Mouse (Mus musculus) frontal cortex, postnatal 36 days (tissue): ENCODE results near the gene Tanc2.

ENCODE experiments used
- DNase-seq, 2 experiments: peaks; one replicate each; pipeline ENCODE4 v3.0.0; 2022; ENCODE audit warnings: low spot score in 2 of 2

Gene Tanc2

DNA sequence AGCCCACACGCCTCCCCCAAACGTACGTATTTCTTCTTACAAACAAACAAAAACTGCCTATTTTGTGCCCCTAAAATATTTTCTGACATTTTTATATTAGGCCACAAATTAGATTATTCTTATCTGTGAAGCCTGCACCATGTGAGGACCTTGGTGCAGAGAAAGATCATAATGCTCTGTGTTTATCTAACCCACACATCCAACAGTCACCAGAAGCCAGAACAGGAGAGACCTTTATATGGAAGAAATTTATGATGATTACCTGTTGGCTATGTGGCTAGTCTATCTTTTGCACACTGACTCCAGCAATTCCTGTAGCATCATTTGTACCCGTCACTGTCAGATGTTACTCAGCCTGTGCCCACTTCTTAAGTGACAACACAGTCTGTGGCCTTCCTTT lies 245.4 kb downstream of the Tanc2 start:
- DNase-seq = no peak

DNA sequence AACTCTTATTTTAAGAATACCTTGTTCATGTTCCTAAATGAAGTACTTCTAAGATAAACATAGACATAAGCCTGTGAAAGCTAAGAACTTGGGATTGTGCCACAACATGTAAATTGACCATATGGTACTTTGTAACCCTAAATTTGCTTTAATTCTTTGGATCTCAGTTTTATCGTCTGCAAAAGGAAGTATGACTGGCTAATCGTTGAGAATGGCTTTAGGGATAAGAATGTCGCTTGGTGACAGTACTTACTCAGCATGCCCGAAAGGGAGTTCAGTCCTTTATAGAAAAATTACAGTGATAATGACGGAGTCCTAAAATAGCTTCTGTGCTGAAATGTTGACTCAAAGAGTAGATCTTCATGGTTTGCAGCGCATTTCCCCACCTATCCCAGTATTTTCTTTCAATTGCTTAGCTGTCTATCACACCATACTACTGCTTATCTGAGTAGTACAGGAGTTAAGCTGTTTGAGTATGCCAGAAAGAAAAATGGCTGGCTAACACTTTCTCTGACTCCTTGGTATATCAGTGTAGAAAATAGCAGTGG lies 246.6 kb downstream of the Tanc2 start:
- no peak for DNase-seq

DNA sequence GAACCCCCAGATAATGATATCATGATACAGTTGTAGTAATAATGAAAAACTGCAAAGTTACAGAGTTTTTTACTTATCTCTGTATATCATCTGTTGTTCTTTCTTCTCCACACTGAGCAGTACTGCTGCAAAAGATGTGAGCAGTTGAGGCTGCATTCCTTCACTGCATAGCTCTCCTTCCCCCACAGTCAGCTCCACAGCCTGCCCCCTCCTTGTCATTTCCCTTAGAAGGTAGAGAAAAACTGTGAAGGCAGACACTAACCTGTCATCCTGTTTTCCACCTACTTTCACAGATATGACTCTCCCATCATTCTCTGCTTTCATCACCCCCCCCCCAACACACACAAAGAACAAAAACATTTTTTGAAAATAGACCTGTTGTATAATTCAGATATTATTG lies 248.2 kb downstream of the Tanc2 start:
- DNase-seq = peak in 1 of 2 experiments; percentile 54

DNA sequence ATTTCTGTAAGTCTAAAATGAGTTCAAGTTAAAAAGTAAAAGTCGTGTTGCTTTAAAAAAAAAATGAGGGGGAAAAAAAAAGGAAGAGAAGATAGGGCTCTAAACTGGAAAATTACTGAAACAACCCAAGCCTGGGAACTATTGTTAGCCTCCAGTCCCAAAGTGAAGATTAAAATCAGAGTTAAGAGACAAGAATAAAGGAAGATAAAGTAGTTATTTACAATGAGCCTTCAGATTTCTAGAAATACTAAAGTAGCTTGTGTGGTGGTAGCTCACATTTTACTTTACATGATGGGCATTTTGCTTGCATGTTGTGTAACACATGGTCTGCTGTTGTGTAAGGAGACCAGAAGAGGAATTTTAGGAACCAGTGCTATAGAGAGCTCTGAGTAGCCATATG lies 256.1 kb downstream of the Tanc2 start:
- DNase-seq = no peak

DNA sequence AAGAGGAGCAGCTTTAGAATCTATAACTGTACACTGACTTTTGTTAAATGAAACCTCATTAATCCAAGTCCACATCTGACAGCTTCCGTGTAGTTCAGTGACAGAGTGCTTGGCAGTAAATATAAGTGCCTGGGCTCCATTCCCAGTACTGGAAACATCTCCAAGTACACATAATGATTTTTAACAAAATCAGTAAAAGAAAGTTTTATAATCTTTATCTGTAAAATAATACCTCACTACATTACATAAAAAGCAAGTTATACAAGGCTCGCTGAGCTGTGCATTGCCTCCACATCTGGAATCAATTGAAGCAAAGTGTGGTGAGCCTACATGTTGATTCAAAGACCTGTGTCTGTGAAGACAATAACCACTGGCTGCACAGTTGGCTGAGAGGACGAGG lies 265.7 kb downstream of the Tanc2 start:
- peak in 1 of 2 experiments; percentile 51 for DNase-seq

DNA sequence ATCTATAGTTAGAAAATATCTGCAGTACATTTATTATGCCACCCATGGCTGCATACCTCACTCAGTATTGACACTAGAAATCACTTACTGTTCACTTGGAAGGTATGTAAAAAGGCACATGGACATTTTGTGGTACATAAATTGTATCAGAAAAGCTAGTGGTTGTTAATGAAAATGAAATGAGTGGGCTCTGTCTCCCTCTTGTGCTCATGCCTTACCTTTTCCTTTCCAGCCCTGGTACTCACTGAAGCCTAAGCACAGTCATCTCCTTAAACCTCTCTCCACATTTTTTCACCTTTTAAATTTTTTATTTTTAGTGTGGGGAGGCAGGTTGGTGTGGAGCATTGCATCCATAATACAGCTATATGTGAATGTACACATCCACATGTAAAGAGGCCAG lies 268.3 kb downstream of the Tanc2 start:
- no peak for DNase-seq

DNA sequence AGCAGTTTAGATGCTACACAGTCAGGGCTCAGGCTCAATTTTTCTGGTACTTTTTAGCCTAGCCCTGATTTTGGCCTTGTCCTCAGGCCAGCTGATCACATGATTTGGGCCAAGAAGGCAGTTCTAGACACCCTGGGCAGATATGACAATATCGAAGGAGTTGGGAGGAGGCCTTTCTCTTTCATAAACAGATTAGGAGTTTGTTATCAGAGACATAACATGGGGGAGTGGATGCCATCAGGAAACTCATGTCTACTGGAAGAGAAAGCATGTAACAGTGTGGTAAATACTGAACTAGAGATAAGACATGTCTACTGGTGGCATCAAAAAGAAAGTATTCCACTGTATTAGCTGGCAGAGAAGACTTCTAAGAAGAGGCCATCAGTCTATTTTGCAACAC lies 295.8 kb downstream of the Tanc2 start:
- no peak for DNase-seq

DNA sequence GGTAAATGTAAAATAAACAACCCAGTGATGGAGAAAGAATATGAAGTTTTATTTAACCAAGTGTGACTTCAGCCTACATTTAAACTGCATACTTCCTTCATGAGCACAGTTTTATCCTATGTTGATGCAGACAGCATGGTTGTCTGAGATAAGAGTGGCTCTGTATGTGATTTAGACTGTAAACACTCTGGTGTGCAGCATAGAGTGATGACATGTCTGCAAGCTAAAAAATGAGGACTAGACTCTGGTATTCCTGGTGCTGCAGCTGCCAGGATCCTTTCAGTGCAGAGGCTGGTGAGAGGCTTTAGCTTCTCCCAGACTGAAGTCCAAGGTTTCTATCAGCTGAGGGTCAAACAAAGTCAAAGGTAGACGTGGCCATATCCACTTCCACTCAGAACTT lies 297.5 kb downstream of the Tanc2 start:
- no peak for DNase-seq

DNA sequence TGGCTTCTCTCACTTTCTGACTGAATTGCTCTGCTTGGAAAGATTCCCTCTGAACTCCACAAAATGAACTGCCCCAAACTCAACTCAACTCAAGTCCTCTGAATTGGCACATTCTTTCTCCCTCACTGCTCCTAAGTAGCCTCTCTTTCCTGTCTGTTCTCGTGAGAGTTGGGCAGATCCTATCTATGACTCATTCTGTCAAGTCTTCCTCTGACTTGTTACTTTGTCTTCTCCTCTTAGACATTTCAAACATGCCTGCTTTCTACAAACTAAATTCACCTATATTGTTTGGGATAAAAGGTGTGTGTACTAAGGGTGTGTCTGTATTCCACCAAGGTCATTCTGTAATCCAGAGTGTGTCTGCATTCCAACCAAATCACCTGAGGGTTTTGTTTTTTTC lies 309.4 kb downstream of the Tanc2 start:
- no peak for DNase-seq

DNA sequence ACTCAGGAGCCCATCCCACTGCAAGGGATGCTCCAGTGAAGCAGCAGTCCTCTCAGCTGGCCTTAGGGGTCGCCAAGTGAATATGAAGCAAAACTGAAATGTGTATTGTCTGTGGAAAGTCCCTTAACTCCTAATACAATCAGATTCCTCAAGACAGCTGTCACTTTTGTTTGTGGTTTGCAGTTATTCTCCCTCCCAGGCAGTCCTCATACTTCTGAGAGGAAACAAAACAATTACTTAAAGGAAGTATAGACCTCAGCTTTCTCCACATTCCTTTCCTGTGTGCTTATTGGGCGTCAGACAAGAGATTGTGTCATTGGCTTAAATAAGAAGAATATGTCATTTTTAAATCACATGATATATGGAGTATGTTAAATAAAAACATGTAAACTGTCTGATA lies 311.7 kb downstream of the Tanc2 start:
- DNase-seq = no peak

DNA sequence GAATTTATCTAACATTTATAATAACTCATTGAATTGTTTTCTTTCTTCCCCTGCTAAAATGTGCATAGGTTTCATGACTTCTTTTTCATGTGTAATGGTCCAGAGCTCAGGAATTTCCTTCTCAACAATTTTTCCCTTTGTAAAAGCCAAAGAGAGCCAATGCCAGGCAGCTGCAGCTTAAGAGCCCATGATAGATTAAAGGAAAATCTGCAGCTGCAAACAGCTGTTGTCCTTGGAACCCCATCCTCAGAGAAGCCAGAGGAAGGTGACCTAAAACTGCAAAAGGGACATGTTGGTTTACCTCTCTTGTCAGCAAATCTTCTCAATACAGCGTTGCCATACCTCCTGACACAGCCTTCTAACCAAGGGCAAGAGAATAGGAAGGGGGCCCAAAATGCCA lies 313.2 kb downstream of the Tanc2 start:
- DNase-seq = no peak

DNA sequence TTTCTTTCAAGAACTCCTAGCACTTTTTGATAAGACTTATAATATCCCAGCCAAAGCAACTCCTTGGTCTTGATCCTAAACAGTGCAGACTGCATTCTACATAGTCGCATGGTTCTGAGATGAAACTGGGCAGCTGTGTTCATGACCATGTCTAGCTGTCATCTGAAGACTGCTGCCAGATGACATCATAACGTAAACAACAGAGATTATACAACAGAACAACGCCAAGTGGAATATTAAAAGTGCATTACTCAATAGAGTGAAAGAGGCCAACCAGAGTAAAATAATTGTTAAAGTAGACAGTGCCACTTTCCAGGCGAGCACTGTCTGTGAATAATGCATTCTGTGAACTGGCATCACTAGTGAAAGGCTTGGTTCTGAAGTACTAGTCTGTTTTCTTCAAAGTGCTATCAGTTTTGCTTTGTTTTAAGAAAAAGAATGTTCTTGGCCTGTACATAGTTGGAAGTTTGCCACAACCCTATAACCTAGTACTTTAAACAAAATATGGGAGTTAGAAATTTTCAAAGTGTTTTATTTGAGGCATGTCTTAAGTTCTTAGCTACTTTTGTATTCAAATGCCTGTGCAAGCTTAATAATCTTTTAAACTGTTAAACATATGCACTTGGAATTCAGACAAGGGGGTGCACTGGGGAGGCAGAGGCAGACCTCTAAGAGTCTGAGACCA lies 315.9 kb downstream of the Tanc2 start:
- no peak for DNase-seq

DNA sequence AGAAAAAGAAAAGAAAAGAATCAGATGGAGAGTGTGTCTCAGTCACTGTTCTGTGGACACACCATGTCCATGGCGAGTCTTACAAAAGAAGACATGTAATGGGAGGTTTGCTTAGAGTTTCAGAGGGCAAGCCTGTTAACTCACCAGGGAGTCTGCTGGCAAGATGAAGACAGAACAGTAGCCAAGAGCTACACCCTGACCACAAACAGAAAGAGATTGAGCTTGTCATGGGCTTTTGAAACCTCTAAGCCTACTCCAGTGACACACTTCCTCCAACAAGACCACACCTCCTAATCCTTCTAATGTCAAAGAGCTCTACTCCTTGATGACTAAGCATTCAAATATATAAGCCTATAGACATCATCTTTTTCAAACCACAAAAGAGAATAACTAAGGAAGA lies 317.6 kb downstream of the Tanc2 start:
- no peak for DNase-seq

DNA sequence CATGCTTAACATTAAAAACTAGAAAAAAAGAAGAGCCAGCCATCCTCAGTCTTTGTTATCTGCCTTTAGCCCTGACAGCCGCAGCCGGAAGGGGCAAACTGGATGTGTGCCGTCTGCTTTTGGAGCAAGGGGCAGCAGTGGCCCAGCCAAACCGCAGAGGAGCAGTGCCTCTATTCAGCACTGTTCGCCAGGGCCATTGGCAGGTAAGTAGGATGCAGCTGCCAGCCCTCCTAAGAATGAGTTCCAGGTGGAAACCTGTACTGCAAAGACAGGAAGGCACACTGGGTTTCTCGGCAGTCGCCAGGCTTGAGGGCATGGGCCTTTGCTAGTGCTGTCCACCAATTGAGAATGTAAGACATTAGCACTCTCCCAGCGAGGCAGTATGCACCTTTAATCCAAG lies 319.1 kb downstream of the Tanc2 start:
- DNase-seq = no peak

DNA sequence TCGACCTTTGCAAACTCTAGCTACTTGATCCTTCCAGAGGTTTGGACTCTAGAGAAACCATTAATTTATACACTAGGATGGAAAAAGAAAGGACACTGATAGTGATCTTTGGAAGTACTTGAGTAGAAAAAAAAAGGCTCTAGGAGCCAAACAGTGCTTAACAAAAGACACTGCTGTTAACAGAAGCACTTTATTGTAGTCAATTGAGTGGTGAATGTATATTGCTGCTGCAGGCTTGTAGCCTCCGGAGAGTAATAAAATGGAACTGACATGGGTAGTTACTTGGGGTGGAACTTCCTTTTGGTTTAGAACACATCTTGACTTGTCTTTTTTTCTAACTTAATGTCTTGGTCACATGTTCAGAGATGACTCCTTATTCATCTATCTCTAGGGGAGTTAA lies 319.8 kb downstream of the Tanc2 start:
- no peak for DNase-seq

DNA sequence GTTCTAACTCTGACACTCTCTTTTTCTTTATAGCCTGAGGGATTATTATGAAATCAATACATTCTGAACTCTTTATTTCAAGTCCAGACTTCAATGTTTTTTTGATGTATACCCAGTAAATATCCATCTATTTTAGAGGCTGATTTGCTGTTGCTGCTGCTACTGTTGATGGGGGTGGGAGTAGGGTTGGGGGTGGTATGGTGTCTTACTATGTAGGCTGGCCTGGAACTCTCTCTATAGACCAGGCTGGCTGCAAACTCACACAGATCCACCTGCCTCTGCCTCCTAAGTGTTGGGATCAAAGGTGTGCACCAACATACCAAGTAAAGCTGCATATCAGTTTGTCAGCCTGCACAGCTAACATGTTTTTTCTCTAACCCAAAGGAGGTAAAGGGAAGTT lies 321.4 kb downstream of the Tanc2 start:
- no peak for DNase-seq

DNA sequence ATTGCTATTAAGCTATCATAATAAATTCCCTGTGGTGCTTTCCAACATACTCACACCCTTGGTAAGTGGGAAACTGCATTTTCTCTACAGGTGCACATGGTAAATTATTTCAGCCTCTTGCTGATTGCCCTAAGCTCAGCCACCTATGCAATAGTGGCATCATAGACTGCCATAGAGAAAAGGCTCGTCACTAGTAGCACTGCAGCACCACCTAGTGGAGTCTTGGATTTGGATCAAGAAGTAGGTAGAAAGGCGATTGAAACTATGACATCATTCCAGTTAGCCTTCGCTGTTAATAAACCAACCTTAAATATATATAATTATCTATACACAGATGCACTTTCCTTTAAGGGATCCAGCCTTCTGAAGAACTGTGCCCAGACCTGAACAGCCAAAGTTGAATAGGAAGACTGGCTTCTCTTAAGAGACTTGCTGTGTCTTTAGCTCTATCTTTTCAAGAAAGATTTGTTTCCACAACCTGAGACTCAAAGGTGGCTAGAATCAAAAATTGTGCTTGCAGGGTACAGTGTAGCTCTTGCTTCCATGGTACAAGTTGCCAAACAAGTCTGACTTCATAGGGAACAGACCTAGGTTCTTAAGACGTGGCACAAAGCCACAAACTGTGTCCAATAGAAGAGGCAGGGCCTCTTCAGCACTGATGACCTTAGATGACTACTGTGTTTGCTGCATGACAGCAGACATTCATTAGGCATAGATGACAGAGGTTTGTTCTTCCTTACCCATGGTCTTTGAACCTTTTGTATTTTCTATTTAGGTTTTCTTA lies 322.0 kb downstream of the Tanc2 start:
- peak; percentile 50 to 92 for DNase-seq

DNA sequence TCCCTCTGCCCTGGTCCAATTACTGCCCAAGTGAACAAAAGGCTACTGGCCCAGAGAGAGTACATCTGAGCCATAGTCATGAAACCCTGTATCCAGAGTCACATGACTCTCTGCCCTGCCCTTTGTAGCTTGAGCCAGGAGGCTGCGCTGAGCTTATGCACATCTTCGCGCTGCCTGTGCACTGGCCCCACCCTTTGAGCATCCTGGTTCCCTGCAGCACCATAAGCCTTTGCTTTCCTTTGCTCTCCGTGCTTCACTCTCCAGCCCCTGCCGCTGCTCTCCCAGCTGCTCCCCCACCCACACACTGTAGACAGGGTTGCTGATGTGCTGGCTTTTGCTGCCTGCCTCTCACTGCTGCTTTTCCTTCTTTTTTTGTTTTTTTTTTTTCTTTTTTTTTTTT lies 323.8 kb downstream of the Tanc2 start:
- DNase-seq = peak; percentile 53 to 63

DNA sequence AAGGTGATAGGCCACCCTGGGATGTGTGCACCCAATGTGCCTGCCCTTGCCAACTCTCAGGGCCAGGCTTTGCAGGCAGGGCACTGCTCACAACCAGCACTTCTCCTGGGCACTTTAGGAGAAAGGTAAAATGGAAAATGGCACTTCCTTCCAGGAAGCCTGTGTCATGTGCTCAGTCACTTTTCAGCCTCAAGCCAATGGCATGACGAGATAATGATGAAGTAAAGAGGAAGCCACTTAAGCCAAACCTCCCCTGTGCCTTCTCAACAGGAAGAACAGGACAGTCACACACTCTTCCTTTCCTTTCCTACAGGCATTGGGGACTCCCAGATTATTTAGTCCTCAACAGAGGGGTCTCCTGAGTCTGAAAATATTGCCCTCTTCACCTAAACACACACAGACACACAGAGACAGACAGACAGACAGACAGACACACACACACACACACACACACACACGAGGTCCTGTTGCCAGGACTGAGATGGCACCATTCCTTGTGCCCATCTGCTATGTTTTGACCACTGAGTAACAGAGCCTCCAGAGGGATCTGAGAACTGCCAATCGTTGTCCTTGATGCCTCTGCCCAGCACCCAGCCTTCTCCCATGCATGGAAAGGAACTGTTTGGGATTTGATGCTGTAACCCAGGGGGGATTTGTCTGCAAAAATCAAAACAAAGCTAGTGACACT lies 330.5 kb downstream of the Tanc2 start:
- no peak for DNase-seq

DNA sequence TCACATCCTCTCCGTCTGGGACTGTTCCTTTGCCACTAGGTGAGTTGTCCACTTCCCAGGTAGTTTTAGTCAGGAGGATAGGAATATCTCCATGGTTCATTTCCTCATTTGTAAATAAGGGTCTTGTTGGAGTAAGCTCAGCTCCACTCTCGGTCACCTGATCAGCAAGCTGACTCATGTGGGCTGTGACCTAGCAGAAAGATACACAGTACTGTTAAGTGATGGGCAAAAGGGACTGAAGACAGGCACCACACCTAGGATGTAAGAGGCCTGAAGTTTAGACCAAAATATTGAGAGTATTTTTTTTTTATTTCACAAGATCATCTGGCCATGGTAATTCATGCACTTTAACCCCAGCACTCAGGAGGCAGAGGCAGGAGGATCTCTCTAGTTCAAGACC lies 331.1 kb downstream of the Tanc2 start:
- no peak for DNase-seq

DNA sequence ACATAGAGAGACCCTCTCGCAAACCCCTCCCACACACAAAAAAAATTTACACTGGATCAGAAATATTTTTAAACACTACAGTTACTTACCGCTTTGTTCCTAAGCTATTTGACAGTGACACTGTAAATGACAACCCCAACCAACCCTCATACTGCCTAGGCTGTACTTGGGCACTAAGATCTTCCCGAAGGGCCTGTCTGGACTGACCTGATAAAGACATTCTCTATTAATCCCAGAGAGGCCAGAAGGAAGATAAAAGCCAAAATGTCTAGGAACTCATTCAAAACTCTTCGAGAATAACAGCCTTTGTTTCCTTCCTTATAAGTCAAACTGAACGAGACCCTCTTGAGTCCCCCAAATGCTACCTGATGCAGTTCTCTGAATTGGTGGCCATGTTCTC lies 331.5 kb downstream of the Tanc2 start:
- DNase-seq = no peak

DNA sequence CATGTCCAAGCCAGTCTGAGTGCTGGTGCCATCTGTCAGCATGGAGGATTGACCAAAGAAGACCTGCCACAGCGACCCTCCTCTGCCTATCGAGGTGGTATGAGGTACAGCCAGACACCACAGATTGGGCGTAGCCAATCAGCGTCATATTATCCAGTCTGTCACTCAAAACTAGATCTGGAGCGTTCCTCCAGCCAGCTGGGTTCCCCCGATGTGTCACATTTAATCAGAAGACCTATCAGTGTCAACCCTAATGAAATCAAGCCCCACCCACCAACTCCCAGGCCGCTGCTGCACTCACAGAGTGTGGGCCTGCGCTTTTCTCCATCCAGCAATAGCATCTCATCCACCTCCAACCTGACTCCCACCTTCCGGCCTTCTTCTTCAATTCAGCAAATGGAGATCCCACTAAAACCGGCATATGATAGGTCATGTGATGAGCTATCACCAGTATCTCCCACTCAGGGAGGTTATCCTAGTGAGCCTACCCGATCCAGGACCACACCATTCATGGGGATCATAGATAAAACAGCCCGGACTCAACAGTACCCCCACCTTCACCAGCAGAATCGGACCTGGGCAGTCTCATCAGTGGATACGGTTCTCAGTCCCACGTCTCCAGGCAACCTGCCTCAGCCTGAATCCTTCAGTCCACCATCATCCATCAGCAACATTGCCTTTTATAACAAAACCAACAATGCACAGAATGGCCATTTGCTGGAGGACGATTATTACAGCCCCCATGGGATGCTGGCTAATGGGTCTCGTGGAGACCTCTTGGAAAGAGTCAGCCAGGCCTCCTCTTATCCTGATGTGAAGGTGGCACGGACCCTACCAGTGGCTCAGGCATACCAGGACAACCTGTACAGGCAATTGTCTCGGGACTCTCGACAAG lies 333.2 kb downstream of the Tanc2 start:
- DNase-seq = peak in 1 of 2 experiments; percentile 46
